Mouse (Mus musculus): ENCODE results near the gene Actn1. TPM values are rescaled to one million over a fixed set of nuclear protein-coding genes. Genes with fewer than 3 reads are reported as not detected.

The Actn1 gene
- total RNA-seq, 1 experiment from 2014 or later, result 35.0 TPM

- DNase-seq, result no peak
These were observed 78.3 kb downstream of the Actn1 start for GRCm38 (mm10) chr12:80181831-80182230.

- no peak for DNase-seq
These were observed 82.1 kb downstream of the Actn1 start for GRCm38 (mm10) chr12:80178035-80178434.

- DNase-seq, result no peak
These were observed 91.4 kb downstream of the Actn1 start for GRCm38 (mm10) chr12:80168736-80169135.

GRCm38 (mm10) chr12:80168178-80168686 lies 91.9 kb downstream of the Actn1 start:
- DNase-seq, result peak; percentile 81

- DNase-seq, result no peak
These were observed 92.8 kb downstream of the Actn1 start for GRCm38 (mm10) chr12:80167321-80167720.

GRCm38 (mm10) chr12:80166651-80167050 lies 93.5 kb downstream of the Actn1 start:
- no peak for DNase-seq

- DNase-seq, result no peak
These were observed 95.6 kb downstream of the Actn1 start for GRCm38 (mm10) chr12:80164526-80164925.

- no peak for DNase-seq
These were observed 97.7 kb downstream of the Actn1 start for GRCm38 (mm10) chr12:80162448-80162847.

GRCm38 (mm10) chr12:80157675-80158074 lies 102.5 kb downstream of the Actn1 start:
- DNase-seq, result no peak

GRCm38 (mm10) chr12:80153687-80154326 lies 106.4 kb downstream of the Actn1 start:
- DNase-seq, result peak; percentile 58

GRCm38 (mm10) chr12:80153078-80153477 lies 107.1 kb downstream of the Actn1 start:
- DNase-seq, result no peak

- DNase-seq, result no peak
These were observed 108.3 kb downstream of the Actn1 start for GRCm38 (mm10) chr12:80151821-80152220.

- DNase-seq, result peak; percentile 39
These were observed 109.5 kb downstream of the Actn1 start for GRCm38 (mm10) chr12:80150624-80151023.

GRCm38 (mm10) chr12:80147563-80148214 lies 112.5 kb downstream of the Actn1 start:
- DNase-seq, result no peak

- peak; percentile 73 for DNase-seq
These were observed 113.6 kb downstream of the Actn1 start for GRCm38 (mm10) chr12:80146227-80147223.

GRCm38 (mm10) chr12:80145365-80145764 lies 114.8 kb downstream of the Actn1 start:
- no peak for DNase-seq

GRCm38 (mm10) chr12:80144846-80145245 lies 115.3 kb downstream of the Actn1 start:
- no peak for DNase-seq

GRCm38 (mm10) chr12:80141470-80141869 lies 118.7 kb downstream of the Actn1 start:
- DNase-seq, result peak; percentile 61

GRCm38 (mm10) chr12:80141011-80141410 lies 119.2 kb downstream of the Actn1 start:
- no peak for DNase-seq

GRCm38 (mm10) chr12:80137744-80138143 lies 122.4 kb downstream of the Actn1 start:
- DNase-seq, result no peak

- DNase-seq, result no peak
These were observed 122.9 kb downstream of the Actn1 start for GRCm38 (mm10) chr12:80137246-80137645.

GRCm38 (mm10) chr12:80136264-80136930 lies 123.8 kb downstream of the Actn1 start:
- no peak for DNase-seq

Data from adrenal gland, postnatal 25 days (tissue).